Mouse (Mus musculus): ENCODE data around the gene Tbxa2r.

DNA sequence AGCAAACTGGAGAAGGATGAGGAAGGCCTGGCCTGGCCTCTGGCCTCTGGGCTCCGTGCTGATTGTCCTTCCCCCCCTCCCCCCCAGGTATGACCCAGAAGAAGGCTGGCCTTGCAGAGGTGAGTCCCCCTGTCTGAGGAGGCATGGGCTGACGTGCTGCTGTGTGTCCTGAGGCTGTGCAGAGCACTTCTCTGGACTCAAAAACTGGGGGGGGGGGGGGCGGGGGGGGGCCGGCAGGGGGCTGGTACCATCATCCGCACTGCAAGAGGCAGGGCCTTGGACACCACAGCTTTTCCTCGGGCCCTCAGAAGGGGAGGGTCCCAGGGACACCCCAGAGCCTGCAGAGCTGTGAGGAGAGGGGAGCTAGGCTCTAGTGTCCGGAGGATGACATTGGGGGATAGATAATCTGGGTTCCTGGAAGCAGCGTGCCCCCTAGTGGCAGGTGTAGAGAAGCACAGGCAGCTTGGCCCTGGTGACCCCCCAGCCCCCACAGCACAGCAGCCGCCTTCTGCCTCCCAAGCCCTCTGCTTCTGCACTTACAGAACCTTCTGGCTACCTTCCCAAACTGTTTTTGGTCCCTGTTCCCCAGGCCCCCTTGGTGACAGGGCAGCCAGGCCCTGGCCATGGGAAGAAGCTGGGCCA, 23.8 kb upstream of the Tbxa2r start:
- TF ChIP-seq CTCF (IDR thresholded peaks at IDR 0.05; ENCODE audit: extremely low read depth, insufficient read depth, low read length) (peak; percentile 79), POLR2A (IDR thresholded peaks at IDR 0.05; ENCODE audit: extremely low read depth, insufficient read depth, low read length) (no peak)

Measured in cortical plate, adult 2 months (tissue).